Mouse (Mus musculus): ENCODE results near the gene Hist2h3b.
"Not testable (repeated sequence)": the region's sequence is repeated elsewhere in the genome, so short reads cannot be mapped to it uniquely, and the experiment has no call there.

Hist2h3b gene

DNA sequence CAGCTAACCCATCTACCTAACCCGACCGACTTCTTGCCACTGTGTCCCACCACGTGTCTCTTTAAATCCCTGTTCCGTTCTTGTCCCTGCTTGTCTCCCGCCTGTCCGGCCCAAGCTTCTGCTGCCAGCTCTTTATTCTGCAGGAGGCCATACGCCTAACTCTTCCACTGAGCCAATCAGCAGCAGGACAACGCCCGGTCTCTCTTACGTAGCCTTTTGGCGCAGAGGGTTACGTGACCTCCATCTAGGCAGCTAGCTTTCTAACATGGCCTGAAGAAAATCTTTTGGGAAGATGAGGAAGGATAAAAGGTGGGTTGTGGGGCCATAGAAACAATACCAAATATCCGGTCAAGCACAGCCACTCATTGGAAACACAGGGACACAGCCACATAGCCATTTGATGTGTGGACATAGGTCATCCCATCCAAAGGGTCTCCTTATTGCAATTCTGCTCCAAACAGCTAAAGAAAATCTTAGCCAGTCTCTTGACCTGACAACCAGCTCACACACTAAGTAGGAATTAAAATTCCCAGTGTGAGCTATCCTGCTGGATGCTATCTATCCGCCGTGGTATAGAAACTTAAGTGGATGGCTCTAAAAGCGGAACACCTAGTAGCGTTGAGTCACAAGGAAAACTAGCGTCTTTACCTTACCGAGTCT, 6.1 kb upstream of the Hist2h3b start:
- peak; percentile 64 to 70 for DNase-seq (ENCODE audit: low spot score in 2 of 2)

DNA sequence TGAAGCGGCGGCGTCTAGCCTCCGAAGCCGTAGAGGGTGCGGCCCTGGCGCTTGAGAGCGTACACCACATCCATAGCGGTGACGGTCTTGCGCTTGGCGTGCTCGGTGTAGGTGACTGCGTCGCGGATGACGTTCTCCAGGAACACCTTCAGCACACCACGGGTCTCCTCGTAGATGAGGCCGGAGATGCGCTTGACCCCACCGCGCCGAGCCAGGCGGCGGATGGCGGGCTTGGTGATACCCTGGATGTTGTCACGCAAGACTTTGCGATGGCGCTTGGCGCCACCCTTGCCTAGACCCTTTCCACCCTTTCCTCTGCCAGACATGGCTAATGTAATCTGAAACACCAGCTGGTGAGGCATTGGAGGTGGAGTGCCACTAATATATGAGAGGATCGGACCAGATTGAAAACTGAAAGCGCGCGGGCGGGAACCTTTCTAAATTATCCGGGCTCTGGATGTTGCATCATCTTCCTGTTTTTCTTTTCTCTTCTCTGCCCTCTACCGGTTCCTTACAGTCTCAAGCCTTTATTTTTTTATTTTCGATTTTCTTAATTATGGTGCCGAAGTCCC, 5.4 kb upstream of the Hist2h3b start, which contains the start of gene Hist2h4:
Gene Hist2h4 (minus strand): TSS at position 333 of the 572 bp plus-strand sequence.
- DNase-seq (ENCODE audit: low spot score in 2 of 2) = peak; percentile 98 to 99

DNA sequence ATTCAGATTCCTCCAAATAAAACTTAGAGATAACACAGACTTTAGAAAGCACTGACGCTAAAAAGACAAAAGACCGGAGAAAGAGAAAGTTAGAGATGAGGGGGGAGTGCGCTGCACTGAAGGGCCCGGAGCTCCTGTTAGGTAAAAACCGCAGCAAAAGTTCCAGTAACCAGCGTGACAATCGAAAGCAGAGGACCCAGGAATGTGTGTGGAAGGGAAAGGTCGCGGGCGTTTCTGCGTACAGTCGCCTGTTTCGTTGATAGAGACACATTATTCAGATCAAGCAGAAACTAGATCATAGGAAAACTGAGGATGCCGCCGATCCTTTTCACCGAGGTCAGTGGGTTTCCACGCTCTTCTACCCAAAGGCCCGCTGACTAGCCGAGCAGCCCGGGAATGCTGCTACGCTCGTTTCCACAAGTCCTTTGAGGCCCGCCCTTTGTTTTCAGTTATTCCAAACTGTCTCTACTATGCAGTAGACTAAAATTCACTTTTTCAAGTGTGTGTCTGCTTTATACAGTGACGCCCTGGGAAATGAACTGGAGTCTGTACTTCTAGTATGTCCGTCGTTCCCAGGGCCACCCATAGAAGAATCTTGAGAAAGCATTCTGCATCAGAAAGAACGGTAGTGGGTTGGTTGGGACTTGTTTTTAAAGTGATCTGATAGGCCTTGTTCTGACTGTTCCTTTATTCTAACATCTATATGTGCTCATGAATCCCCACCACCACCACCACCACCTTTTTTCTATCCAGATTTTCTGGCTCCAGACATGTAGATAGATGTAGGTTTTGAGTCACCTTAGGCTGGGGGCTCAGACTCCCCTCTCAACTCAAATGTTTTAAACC, 4.7 kb upstream of the Hist2h3b start:
- no peak for DNase-seq (ENCODE audit: low spot score in 2 of 2)

DNA sequence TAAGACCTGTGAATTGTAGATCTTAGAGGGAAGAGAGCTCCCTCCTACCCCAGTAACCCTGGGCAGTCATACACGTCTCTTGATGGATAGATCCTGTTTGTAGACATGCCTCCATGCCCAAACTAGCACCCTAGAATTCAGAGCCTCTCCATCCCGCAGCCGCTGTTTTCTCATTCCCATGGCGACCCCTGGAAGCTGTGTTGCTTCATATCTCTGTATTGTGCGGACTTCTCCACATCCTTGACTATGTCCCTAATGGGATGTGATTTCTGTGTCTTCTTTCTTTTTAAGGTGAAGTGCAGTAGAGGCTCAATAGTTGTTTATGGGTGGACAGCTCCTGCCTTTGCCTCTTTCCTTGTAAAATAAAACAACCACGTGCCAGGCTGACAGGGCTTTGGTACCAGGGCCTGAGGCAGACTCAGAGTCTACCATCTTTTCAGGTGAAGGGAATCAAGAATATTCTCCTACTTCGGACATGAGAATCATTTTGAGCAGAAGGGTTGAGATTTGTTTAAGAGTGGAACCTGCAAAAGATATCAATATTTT, 4.0 kb upstream of the Hist2h3b start:
- no peak for DNase-seq (ENCODE audit: low spot score in 2 of 2)

DNA sequence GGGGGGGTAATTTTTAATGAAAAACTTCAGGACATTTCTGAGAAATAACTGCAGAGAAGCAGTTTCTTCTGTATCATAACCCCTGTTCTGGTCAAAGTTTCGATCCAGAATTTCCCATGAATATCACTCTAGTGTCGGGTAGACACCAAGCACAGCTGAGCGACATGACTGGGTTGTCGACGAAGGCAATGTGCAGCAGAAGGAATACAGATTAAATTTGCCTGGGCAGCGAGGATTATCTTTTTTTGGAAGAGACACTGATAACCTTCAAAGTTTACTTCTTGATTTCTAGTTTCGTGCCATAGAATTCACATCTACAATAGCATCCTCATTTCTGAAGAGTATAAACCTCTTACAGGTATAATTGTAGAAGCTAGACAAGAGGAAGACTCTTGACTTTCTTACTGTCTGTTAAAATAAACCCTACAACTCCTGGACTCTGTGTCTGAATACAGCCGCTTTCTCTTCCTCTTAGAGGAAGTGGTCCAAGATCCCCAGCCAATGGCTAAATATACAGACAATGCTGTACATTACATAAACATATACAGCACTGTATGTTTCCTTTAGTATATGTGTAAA, 2.2 kb upstream of the Hist2h3b start:
- no peak for DNase-seq (ENCODE audit: low spot score in 2 of 2)

DNA sequence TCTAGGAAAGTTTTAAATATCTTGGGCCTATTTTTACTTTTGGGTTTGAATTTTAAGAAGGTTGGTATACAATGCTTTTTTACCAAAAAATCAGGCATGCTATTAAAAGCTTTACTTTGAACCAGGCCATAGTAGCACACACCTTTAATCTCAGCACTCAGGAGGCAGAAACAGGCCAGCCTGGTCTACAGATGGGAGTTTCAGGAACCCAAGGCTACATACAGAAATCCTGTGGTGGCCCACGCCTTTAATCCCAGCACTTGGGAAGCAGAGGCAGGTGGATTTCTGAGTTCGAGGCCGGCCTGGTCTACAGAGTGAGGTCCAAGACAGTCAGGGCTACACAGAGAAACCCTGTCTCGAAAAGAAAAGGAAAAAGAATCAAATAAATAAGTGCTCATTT, 913 bp upstream of the Hist2h3b start:
- no peak for DNase-seq (ENCODE audit: low spot score in 2 of 2)

DNA sequence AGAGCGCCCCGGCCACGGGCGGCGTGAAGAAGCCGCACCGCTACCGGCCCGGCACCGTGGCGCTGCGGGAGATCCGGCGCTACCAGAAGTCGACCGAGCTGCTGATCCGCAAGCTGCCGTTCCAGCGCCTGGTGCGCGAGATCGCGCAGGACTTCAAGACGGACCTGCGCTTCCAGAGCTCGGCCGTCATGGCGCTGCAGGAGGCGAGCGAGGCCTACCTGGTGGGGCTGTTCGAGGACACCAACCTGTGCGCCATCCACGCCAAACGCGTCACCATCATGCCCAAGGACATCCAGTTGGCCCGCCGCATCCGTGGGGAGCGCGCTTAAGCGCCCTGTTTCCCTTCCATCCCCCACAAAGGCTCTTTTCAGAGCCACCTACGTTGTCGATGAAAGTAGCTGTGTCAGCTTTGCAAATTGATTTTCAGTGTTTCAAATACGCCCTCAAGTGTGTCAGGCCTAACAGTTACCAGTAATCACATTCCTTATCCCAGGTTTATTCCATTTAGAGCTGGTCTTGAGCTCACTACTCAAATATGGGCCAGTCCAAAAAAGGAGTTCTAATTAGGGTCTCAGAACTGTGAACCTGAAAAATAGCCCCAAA, 423 bp downstream of the Hist2h3b start:
- not testable (repeated sequence) for DNase-seq (ENCODE audit: low spot score in 2 of 2)

DNA sequence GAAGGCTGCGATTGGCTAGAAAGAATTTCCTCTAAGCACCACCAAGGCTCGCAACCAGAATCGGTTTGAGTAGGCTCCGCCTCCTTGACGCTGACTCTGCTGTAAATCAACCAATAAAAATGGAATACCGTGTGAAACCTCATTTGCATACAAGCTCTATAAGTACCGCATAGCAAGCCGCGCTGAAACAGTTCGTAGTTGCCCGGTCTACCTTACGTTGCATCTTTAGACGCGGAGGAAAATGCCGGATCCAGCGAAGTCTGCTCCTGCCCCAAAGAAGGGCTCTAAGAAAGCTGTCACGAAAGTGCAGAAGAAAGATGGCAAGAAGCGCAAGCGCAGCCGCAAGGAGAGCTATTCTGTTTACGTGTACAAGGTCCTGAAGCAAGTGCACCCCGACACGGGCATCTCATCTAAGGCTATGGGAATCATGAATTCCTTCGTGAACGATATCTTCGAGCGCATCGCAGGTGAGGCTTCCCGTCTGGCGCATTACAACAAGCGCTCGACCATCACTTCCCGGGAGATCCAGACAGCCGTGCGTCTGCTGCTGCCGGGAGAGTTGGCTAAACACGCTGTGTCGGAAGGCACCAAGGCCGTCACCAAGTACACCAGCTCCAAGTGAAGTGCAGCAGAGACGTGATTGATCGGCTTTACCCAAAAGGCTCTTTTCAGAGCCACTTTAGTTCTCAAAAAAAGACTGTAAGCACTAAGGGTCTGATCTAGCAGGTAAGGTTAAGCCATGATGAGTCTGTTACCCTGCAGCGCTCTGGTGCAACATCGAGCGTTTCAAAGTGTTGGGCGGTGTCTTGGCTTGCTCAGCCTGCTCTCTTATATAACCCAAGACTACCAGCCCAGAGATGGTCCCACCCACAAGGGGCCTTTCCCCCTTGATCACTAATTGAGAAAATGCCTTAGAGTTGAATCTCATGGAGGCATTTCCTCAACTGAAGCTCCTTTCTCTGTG, 1.3 kb downstream of the Hist2h3b start, which contains the start of gene Hist2h2bb:
Gene Hist2h2bb (plus strand): TSS at position 242 of the 964 bp plus-strand sequence.
- DNase-seq (ENCODE audit: low spot score in 2 of 2) = peak; percentile 92 to 95

DNA sequence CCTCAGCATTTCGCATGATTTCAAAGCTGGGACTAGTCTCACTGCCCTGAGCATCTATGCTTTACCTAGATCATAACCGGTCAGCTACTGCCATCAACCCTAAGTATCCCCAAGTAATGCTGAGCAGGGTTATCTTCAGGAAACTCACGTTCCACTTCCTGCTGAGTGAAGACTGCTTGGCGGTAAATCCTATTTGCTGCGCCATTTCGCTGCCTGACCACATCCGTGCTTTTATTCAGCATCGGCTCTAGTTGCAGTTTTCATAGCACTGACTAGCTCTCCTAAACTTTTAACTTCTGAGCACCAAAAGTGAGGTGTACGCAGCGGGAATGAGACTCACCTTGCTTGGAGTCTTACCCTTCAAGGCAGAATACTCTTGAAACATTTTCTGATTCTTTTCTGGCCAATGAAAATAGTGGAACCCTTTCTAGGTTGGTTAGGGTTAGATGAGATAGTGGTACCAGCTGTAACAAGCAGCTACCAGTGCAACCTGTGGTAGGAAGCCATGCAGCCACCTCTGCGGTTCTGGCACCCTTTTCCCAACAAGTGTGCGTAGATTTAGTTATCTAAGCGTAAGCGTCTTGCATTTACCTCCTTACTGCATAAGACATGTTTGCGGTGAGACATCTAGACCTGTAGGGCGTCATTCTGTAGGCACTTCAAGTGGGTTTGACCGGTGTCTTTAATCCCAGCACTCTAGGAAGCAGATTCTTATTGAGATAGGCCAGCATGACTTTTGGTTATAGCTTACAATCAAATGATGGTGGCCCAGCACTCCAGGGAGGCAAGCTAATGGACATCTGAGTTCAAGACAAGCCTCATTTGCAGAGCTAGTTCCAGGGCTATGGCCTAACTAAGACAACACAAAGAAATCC, 5.4 kb downstream of the Hist2h3b start:
- no peak for DNase-seq (ENCODE audit: low spot score in 2 of 2)

DNA sequence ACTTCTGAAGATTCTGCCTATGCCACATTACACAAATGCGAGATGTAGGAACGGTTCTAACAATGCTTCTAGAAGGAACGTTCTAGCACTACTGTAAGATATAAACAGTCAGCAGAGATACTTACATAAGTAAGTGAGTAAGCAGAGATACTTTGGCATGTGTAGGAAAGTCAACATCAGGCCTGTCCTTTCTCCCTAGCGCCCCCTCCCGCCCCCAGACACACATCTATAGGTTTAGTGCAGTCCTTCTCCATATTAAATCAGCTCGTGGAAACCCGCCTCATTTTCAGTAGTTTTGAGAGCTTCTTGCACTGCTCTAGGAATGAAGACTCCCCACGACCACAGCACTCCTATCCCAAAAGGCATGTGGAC, 9.0 kb downstream of the Hist2h3b start:
- peak in 1 of 2 experiments; percentile 37 for DNase-seq (ENCODE audit: low spot score in 2 of 2)

DNA sequence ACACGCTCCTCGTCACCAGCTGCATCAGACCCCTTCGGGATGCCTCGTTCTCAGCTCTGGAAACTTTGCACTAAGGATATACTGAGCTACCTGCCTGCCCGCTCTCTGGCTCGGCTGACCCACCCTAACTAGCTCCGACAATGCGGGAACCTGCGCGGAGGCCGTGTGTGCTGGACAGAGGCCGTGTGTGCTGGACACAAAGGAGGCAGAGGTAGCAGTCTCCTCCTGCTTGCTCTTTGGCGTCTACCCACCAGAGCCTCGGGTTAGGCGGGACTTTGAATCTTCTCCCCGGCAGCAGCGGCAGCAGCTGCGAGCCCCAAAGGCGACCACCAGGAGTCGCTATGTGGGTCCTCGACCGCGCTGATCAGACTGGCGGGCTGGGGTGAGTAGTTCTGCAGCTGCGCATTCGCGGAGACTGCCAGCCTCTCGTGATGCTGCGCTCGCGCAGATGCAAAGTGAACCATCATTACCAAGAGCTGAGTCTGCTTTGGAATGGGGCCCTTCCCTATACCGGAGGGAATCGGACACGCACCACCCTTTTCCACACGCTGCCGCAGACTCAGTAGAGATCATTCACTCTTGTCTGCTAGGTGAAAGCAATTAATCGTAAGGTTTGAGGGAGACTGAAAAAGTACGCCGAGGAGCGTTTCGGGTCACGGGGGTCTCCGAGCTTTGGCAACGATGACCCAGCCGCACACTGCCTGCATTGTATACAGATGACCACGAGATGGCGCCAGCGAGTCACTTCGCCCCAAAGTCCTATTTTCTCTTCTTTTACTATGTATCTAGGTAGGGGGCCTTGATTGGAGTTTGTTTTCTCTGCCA, 9.6 kb downstream of the Hist2h3b start:
- DNase-seq (ENCODE audit: low spot score in 2 of 2) = peak; percentile 79 to 90

DNA sequence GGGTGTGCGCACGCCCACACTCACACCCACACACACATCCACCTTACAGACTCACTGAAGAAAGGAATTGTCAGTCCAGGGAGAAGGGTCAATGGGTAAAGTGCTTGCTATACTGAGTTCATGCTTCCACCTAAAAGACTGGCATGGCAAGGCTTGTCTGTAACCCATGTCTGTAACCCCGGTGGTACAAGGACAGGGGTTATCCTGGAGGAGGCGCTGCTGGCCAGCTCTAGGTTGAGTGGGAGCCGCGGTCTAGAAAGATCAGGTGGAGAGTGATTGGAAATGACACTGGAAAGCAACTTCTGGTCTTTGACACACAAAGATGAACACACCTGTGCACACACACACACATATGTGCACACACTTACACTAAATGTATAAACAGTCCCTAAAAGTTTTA, 12.2 kb downstream of the Hist2h3b start:
- no peak for DNase-seq (ENCODE audit: low spot score in 2 of 2)

DNA sequence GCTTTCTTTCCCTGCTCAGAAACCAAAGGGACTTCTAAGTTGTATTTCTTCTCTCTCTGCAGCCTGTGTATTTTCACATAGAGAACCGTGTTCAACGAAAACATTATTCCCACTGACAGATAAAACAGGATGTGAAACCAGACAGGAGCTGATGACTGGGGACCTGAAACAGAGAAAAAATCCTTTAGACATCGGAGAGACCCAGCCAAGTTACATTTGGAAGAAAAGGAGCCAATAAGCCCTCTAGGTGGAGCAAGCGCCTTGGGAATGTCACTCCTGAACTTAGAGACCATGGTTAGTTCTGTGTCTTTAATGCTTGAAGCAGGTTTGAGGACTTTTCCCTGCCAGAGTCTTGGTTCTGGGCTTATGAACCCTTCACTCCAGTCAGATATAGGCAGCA, 16.0 kb downstream of the Hist2h3b start:
- no peak for DNase-seq (ENCODE audit: low spot score in 2 of 2)

DNA sequence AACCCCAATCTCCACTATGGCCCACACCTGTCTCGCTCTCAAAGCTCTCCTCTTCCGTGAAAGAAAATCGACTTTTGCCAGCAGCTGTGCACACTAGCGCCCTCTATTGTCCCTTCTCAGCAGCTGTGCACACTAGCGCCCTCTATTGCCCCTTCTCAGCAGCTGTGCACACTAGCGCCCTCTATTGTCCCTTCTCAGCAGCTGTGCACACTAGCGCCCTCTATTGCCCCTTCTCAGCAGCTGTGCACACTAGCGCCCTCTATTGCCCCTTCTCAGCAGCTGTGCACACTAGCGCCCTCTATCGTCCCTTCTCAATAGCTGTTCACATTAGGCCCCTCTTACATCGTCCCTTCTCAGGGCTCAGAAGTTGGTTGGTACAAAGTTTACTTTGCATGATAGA, 18.9 kb downstream of the Hist2h3b start:
- not testable (repeated sequence) for DNase-seq (ENCODE audit: low spot score in 2 of 2)

DNA sequence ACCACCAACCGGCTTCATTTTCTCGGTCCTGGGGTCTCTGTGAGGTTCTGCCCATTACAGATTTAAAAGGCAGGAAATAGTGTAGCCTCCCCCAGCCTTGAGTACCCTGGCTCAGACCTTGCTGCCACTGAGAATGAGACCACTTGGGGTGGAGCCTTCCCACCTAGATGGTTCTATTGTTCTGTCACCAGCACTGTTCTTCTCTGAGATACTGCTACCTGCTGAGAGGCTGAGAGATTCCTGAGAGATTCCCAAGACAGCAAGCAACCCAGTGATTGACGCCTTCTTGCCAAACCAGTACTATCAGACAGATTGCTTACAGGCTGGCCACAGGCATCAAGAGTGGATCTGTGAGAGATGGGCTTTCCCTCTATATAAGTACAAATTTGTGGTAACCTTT, 20.7 kb downstream of the Hist2h3b start:
- DNase-seq (ENCODE audit: low spot score in 2 of 2) = no peak

DNA sequence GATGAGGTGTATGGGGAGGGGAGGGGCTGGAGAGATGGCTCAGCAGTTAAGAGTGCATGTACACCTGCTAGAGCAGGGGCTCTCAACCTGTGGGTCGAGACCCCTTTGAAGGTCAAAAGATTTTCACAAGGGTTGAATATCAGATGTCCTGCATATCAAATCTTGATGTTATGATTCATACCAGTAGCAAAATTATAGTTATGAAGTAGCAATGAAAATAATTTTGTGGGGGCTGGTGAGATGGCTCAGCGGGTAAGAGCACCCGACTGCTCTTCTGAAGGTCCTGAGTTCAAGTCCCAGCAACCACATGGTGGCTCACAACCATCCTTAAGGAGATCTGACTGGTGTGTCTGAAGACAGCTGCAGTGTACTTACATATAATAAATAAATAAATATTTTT, 22.3 kb downstream of the Hist2h3b start:
- DNase-seq (ENCODE audit: low spot score in 2 of 2) = not testable (repeated sequence)

DNA sequence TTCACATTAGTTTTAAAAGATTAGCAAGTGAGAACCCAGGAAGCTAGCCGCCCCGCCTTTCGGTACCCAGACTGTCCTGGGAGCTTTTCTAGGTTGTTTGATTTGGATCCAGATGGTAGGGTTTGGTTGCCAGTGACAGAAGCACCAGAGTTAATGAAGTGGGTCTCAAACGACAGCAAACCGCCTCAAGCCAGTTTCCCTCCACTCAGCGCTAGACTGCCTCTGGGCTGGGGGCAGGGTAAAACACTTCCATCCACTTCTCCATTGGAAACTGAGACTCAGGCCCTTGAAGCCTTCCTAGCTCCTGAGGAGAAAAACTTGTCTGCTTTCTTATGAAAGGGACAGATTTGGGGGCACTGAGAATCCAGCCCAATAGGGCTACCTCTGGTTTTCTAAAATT, 24.2 kb downstream of the Hist2h3b start:
- DNase-seq (ENCODE audit: low spot score in 2 of 2) = no peak

DNA sequence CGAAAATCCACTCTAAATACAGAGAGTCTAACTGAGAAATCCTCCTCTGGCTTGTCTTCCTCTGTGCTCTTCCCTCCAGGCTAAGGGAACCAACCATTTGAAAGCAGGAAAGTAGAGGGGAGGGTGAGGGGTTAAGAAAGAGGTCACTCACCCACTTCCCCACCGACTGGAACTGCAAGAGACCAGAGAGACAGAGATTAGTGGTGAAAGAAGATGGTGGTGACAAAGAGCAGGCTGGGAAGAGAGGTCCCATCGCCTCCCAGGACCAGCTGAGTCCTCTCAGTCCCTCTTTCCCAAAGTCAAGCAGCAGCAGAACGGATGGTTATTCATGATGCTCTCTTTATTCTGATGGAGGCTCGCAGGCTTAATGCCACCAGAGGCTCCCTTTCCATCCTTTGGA, 24.9 kb downstream of the Hist2h3b start:
- no peak for DNase-seq (ENCODE audit: low spot score in 2 of 2)

DNA sequence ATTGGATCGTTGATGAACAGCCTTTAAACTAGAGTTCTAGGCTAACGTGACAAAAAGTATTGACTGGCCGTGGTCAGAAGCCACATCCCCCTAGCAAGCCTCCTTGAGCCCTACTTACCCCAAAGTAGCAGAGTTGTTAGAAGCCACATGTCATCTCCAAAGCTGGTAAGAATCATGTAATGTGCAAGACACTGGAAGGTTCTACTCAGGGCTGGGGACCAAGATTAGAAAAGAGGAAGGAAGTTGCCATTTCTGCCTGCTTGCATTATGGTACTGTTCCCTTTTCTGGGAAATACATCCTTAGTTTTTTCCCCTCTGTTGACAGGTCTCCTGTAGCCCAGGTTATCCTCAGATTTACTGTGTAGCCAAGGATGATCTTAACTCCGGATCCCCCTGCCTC, 25.3 kb downstream of the Hist2h3b start, which contains the start of gene Fcgr1:
Gene Fcgr1 (minus strand): TSS at position 183 of the 400 bp plus-strand sequence.
- DNase-seq (ENCODE audit: low spot score in 2 of 2) = no peak

Measured in frontal cortex, postnatal 25 days (tissue).